Mouse (Mus musculus) layer of hippocampus, postnatal 36 days (tissue): ENCODE measurements around the gene Thoc2. TPM values are rescaled to one million over a fixed set of nuclear protein-coding genes. Genes with fewer than 3 reads are reported as not detected.
A peak's percentile ranks its signal among the peaks of the same experiment; 100 is the strongest.
"Not testable (repeated sequence)": the region's sequence is repeated elsewhere in the genome, so short reads cannot be mapped to it uniquely, and the experiment has no call there.

Source experiments
- DNase-seq, 2 experiments: peaks; one replicate each; pipeline ENCODE4 v3.0.0; 2022
- microRNA-seq, 2 experiments: library from miRNA; unstranded; fragments of <30 nt; microRNA quantifications; one replicate each; pipeline ENCODE4 v1.2.0; 2021
- total RNA-seq, 2 experiments: library from RNA; stranded (reverse); gene quantifications; 2 replicates each; pipeline ENCODE4 v1.2.3; 2021

Gene Thoc2
- total RNA-seq: 10 to 100 TPM; 52.6 to 57.3 TPM

- DNase-seq: no peak
Measured at GRCm38 (mm10) chrX:41920574-41920973, at the start of gene Thoc2. Gene Thoc2 (minus strand): TSS chrX:41920674.

DNA sequence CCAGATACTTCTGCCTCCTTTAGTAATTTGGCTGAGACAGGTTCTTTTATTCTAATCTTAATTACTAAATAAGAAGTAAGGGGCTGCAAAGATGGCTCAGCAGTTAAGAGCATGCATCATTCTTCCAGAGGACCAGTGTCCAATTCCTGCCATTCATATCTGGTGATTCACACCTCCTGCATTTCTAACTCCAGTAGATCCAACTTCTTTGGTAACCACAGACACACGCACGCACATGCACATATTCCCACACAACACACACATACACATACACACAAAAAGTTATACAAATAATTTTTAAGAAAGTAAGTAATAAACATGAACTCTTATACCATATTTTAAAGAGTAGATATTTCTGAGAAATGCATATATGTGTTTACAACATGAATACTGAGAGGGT is 49.6 kb upstream of the Thoc2 start:
- no peak for DNase-seq

- no peak for DNase-seq
Measured at GRCm38 (mm10) chrX:41969341-41969740, 48.9 kb upstream of the Thoc2 start.

DNA sequence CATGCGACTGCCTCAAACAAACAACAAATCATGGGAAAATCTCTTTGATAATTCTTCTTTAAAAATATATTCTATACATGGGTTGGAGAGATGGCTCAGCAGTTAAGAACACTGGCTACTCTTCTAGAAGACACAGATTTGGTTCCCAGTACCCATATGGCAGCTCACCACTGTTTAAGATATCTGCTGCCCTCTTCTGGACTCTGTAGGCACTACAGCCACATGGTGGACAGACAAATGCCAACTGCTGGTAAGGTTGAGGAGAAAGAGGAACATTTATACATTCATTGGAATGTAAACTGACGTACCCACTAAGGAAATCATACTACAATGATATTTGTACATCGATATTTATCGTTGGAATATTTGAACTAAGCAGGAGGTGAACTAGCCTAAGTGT is 36.7 kb upstream of the Thoc2 start:
- DNase-seq: no peak

DNA sequence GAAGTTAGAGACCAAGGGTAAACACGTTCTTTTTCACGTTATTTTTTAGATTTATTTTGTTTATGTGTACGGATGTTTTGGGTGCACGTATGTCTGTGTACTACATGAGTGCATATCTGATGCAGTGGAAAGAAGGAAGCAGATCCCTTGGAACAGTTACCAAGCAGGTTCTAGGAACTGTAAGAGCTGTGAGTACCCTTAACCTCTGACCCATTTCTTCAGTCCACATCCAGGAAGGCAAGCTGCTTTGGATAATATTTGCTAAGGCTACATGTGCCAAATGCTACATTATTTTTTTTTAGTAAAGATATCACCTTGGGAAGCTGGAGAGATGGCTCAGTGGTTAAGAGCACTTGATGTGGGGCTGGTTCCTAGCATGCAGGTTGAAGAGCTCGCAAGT is 21.4 kb upstream of the Thoc2 start:
- no peak for DNase-seq

- DNase-seq: not testable (repeated sequence)
Measured at GRCm38 (mm10) chrX:41931821-41932220, 11.3 kb upstream of the Thoc2 start.

GRCm38 (mm10) chrX:41924708-41925107 is 4.2 kb upstream of the Thoc2 start:
- no peak for DNase-seq

DNA sequence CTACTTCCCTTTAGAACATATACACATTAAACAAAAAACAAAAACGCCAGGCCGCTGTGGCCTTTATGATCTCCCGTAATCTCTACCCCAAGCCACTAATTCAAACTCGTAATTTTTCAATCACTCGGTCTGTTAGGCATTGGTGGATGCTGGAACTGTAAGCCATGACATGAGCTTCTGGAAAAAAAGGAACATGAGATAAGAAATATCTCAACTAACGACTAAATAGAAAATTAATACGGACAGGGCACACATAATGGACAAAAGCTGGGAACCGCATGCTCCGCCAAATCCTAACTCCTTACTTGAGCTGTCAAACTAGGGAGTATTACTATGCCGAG is 8.4 kb downstream of the Thoc2 start:
- DNase-seq: no peak

DNA sequence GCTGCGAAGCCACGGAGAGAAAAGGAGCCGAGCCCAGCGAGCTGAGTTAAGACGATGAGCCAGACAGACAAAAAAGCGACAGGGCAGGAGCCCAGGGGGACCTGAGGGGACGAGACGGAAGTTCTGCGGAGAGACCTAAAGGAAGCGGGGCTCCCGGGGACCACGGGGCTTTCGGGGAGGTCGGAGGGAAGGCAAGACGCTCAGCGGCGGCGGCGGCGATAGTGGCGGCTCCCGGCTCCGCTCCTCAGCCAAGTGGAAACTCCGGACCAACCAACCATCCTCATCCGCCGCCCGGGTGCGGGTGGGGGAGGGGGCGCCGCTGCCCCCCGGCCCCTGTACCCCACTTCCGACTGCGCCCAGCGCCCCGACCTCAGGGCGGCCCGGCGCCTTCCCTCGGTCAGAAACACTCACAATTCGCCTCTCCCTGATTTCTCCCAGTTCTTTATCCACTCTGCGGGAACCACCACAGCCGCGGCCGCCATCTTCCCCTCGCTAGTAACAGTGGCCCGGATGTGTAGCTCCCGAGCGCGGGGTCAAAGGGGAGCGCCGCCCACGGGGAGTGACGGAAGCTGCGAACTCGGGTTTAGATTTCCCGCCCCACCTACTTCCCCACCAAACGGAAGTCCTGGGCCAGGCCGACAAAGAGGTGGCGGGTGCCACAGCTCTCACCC is 8.9 kb downstream of the Thoc2 start:
- peak; percentile 84 to 85 for DNase-seq

- peak in 1 of 2 experiments; percentile 4 for DNase-seq
Measured at GRCm38 (mm10) chrX:41910981-41911380, 9.5 kb downstream of the Thoc2 start.

- no peak for DNase-seq
Measured at GRCm38 (mm10) chrX:41910471-41910870, 10.0 kb downstream of the Thoc2 start.

- no peak for DNase-seq
Measured at GRCm38 (mm10) chrX:41884759-41885505, 35.5 kb downstream of the Thoc2 start.

- no peak for DNase-seq
Measured at GRCm38 (mm10) chrX:41876581-41876980, 43.9 kb downstream of the Thoc2 start.

DNA sequence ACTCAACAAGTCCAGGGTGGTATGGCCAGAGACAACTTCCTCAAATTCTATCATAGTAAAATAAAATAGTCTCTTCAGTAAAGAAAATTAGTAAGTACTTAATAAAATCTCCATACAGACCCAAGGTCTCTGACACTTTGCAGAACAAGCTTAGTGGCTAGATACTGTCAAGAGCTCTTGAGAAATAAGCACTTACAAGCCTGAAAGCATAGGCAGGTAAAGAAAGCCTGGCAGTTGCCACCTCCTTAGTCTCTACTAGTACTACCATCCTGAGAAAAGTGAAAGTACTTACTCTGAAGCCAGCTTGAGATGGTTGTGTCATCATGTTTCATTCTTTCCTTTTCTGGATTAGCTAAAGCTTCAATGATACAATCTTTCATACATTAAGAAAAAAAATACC is 82.7 kb downstream of the Thoc2 start:
- no peak for DNase-seq

DNA sequence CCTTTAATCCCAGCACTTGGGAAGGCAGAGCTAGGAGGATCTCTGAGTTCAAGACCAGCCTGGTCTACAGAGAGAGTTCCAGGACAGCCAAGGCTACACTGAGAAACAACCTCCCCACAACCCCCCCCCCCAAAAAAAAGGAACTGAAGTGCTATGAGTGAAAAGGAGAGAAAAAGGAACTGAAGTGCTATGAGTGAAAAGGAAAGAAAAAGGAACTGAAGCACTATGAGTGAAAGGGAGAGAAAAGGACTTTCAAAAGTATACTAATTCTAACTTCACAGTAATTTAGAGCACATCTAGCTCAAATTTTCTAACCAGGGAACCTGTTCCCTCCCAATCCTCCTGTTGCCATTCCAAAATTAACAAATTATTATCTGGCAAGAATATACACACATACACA is 114.9 kb downstream of the Thoc2 start:
- no peak for DNase-seq

DNA sequence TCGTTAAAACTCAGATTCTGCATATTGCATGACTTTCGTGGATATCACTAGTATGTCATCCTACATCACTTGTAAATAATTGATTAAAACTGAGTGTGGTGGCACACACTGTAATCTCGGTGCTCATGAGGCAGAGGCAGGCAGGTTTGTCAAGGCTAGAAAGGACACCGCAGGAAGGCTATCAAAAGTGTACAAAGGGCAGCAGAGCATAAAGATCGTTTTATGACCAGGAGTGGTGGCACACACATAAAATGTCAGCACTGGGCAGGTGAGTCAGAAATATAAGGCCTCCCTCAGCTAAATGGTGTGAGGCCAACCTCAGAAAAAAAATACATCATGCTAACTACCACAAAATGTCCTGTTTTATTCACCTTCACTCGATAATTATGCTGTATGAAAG is 127.2 kb downstream of the Thoc2 start:
- DNase-seq: no peak

Small RNA genes lying within 50 kb of the gene (microRNA-seq; reads per million reads assigned to microRNA genes)
- 0 reads per million in 2 experiments for gene Gm44490

Other genes with a start within 250 kb of the Thoc2 start
- gene Xiap, start 139.0 kb upstream of the Thoc2 start, total RNA-seq: 10 to 100 TPM; 50.6 to 50.9 TPM
- gene Stag2, start 228.6 kb upstream of the Thoc2 start, total RNA-seq: 10 to 100 TPM; 53.1 to 53.3 TPM